Mouse (Mus musculus) erythroblast, embryonic 14.5 days (primary cell): ENCODE measurements at regions not wholly inside any gene's neighbourhood (a gene's known extent, or its start where the extent isn't known, plus 50 kb on each side); places are given as distances from the start of the nearest gene placed in this dataset.

Source experiments
- GATA1 ChIP-seq: IDR thresholded peaks from 2 replicates; pipeline ENCODE4 v1.6.1; 2012; ENCODE audit warnings: low read length, inconsistent platforms, mixed read lengths
- TAL1 ChIP-seq: IDR thresholded peaks from 3 replicates; pipeline ENCODE4 v1.6.1; 2012; ENCODE audit warnings: low read length, inconsistent platforms, mixed read lengths

- TF ChIP-seq TAL1 (no peak), GATA1 (no peak)
Observed at GRCm38 (mm10) chr14:25244841-25245240, 214.1 kb upstream of the Zmiz1 start.
